Mouse (Mus musculus) neural tube, embryonic 14.5 days (tissue): Measurements from ENCODE around the gene Tbx21. TPM values are rescaled to one million over a fixed set of nuclear protein-coding genes. Genes with fewer than 3 reads are reported as not detected.

Experiments used
- ATAC-seq: fragments of 200-750 bp; cut with Nextera tagmentation; 2 replicates; pipeline ENCODE4 v1.8.0; 2017; ENCODE audit warnings: low read depth, mild to moderate bottlenecking, moderate TSS enrichment, moderate library complexity
- H3K27ac ChIP-seq: fragments of 300-500 bp; sonication (generic); 2 replicates; pipeline ENCODE4 v1.5.1; 2014; ENCODE audit warnings: low read depth, mild to moderate bottlenecking, control low read depth, low read length, moderate library complexity, mixed read lengths
- H3K27me3 ChIP-seq: fragments of 300-500 bp; sonication (generic); 2 replicates; pipeline ENCODE4 v1.6.1; 2014; ENCODE audit warnings: low read length; ENCODE audit not compliant: control insufficient read depth, insufficient read depth
- H3K36me3 ChIP-seq: fragments of 300-500 bp; sonication (generic); 2 replicates; pipeline ENCODE4 v1.6.1; 2014; ENCODE audit warnings: low read length, mixed read lengths; ENCODE audit not compliant: control insufficient read depth, insufficient read depth
- H3K4me1 ChIP-seq: fragments of 300-500 bp; sonication (generic); 2 replicates; pipeline ENCODE4 v1.6.1; 2014; ENCODE audit warnings: low read length; ENCODE audit not compliant: control insufficient read depth, insufficient read depth
- H3K4me2 ChIP-seq: fragments of 300-500 bp; sonication (generic); 2 replicates; pipeline ENCODE4 v1.6.1; 2014; ENCODE audit warnings: mild to moderate bottlenecking, low read depth, low read length, control low read depth
- H3K4me3 ChIP-seq: fragments of 300-500 bp; sonication (generic); 2 replicates; pipeline ENCODE4 v1.5.1; 2014; ENCODE audit warnings: low read depth, low read length, control low read depth, mixed read lengths
- H3K9ac ChIP-seq: fragments of 300-500 bp; sonication (generic); replicated peaks from 2 replicates; pipeline ENCODE4 v1.6.1; 2014; ENCODE audit warnings: low read depth, mild to moderate bottlenecking, control low read depth, low read length, mixed read lengths
- H3K9me3 ChIP-seq: fragments of 300-500 bp; sonication (generic); 2 replicates; pipeline ENCODE4 v1.6.1; 2016; ENCODE audit warnings: low read length; ENCODE audit not compliant: control insufficient read depth
- WGBS: fragments of 180-500 bp; shearing (Covaris S2); extraction: QIAGEN DNeasy Blood & Tissue Kit; methylation state at CpG from one replicate; pipeline ENCODE4 v1.1.7; 2014; 5-methylcytosine and 5-hydroxymethylcytosine counted together
- polyA plus RNA-seq: library from polyadenylated mRNA; unstranded; fragments of >200 nt; fragmentation: Nextera tagmentation; extraction: Ambion mirVana; gene quantifications from 2 replicates; pipeline ENCODE4 v1.2.1, GENCODE M21; 2014

The Tbx21 gene
- polyA plus RNA-seq, 1 experiment from 2014 or later: 0.21 TPM

- no peak for ATAC-seq
- Histone ChIP-seq H3K27ac (no peak overlapping the region), H3K4me3 (no peak overlapping the region), H3K9ac (no peak overlapping the region), H3K36me3 (no peaks in the 10 kb centered on the region), H3K27me3 (no peaks in the 10 kb centered on the region), H3K4me1 (0 out of 2 replicates have a peak, but pooled peaks cover 3% of the 10 kb centered on the region), H3K4me2 (no peak overlapping the region), H3K9me3 (no peaks in the 10 kb centered on the region)
- 45% methylated on average over 11 of the region's 11 CpGs for WGBS
Measured at GRCm38 (mm10) chr11:97082977-97083376, 32.2 kb downstream of the Tbx21 start.

- no peaks in the 10 kb centered on the region for H3K36me3 ChIP-seq
- WGBS: 48% methylated on average over 9 of the region's 9 CpGs
- H3K4me2 ChIP-seq: no peak overlapping the region
- H3K4me3 ChIP-seq: no peak overlapping the region
- H3K4me1 ChIP-seq: 0 out of 2 replicates have a peak, but pooled peaks cover 3% of the 10 kb centered on the region
- H3K9ac ChIP-seq: no peak overlapping the region
- H3K27me3 ChIP-seq: no peaks in the 10 kb centered on the region
- H3K27ac ChIP-seq: no peak overlapping the region
- no peak for ATAC-seq
- H3K9me3 ChIP-seq: no peaks in the 10 kb centered on the region
Measured at GRCm38 (mm10) chr11:97080291-97080690, 34.8 kb downstream of the Tbx21 start.

- Histone ChIP-seq H3K9me3 (no peaks in the 10 kb centered on the region), H3K4me2 (no peak overlapping the region), H3K27me3 (no peaks in the 10 kb centered on the region), H3K4me3 (no peak overlapping the region), H3K36me3 (no peaks in the 10 kb centered on the region), H3K9ac (no peak overlapping the region), H3K27ac (no peak overlapping the region), H3K4me1 (0 out of 2 replicates have a peak, but pooled peaks cover 2% of the 10 kb centered on the region)
- ATAC-seq: no peak
- WGBS: 56% methylated on average over 4 of the region's 4 CpGs
Measured at GRCm38 (mm10) chr11:97078751-97079150, 36.4 kb downstream of the Tbx21 start.

- 75% methylated on average over 8 of the region's 8 CpGs for WGBS
- no peak for ATAC-seq
Measured at GRCm38 (mm10) chr11:97074235-97074634, 40.9 kb downstream of the Tbx21 start.

GRCm38 (mm10) chr11:97072533-97072932 lies 42.6 kb downstream of the Tbx21 start:
- Histone ChIP-seq H3K4me2 (no peak overlapping the region), H3K27ac (no peak overlapping the region), H3K4me1 (no peaks in the 10 kb centered on the region), H3K9ac (no peak overlapping the region), H3K9me3 (no peaks in the 10 kb centered on the region), H3K36me3 (no peaks in the 10 kb centered on the region), H3K27me3 (no peaks in the 10 kb centered on the region), H3K4me3 (no peak overlapping the region)
- 36% methylated on average over 3 of the region's 3 CpGs for WGBS
- 0 out of 2 replicates have a peak, but pooled peaks have one; percentile 21 for ATAC-seq

More at GRCm38 (mm10) chr11:97074235-97074634, 40.9 kb downstream of the Tbx21 start:
- H3K27ac ChIP-seq: no peak overlapping the region
- H3K4me3 ChIP-seq: no peak overlapping the region
- no peaks in the 10 kb centered on the region for H3K4me1 ChIP-seq
- no peak overlapping the region for H3K9ac ChIP-seq
- no peak overlapping the region for H3K4me2 ChIP-seq
- no peaks in the 10 kb centered on the region for H3K27me3 ChIP-seq
- no peaks in the 10 kb centered on the region for H3K36me3 ChIP-seq
- no peaks in the 10 kb centered on the region for H3K9me3 ChIP-seq

- Histone ChIP-seq H3K4me2 (no peak overlapping the region), H3K4me3 (no peak overlapping the region), H3K36me3 (no peaks in the 10 kb centered on the region), H3K9ac (no peak overlapping the region), H3K27me3 (no peaks in the 10 kb centered on the region), H3K9me3 (no peaks in the 10 kb centered on the region), H3K4me1 (no peaks in the 10 kb centered on the region), H3K27ac (no peak overlapping the region)
- WGBS: 46% methylated on average over 1 of the region's 1 CpGs
- no peak for ATAC-seq
Measured at GRCm38 (mm10) chr11:97071129-97071528, 44.0 kb downstream of the Tbx21 start.

DNA sequence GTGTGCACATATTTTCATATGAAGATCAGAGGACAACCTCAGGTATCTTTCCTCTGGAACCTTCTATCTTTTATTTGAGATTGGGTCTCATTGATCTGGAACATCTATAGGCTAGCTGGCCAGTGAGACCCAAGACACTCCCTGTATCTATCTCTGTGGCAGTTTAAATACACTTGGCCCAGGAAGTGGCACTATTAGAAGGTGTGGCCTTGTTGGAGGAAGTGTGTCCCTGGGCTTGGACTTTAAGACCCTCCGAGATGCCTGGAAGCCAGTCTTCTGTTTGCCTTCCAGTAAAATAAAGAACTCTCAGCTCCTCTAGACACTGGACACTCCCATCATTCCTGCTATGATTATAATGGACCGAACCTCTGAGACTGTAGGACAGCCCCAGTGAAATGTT lies 45.4 kb downstream of the Tbx21 start:
- Histone ChIP-seq H3K27ac (no peak overlapping the region), H3K9ac (no peak overlapping the region), H3K9me3 (no peaks in the 10 kb centered on the region), H3K27me3 (no peaks in the 10 kb centered on the region), H3K4me1 (no peaks in the 10 kb centered on the region), H3K36me3 (no peaks in the 10 kb centered on the region), H3K4me2 (no peak overlapping the region), H3K4me3 (no peak overlapping the region)
- no peak for ATAC-seq
- WGBS: 88% methylated on average over 2 of the region's 2 CpGs

DNA sequence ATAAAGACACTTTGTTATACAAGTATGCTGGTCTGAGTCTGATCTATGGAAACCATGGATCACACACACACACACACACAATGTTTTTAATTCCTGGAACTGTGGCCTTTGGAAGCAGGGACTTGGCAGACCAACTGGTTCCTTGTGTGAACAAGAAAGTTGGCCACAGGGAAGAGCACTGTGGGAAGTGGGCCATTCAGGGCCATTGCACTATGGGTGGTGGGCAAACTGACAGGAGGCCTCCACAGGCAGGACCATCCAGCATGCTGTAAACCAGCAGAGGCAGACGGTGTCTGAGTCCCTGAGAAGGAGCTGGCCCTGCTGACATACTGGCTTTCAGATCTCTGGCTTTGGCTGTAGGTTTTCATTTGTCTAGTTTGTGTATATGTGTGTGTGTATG lies 45.8 kb downstream of the Tbx21 start:
- Histone ChIP-seq H3K27me3 (no peaks in the 10 kb centered on the region), H3K9ac (no peak overlapping the region), H3K9me3 (no peaks in the 10 kb centered on the region), H3K4me2 (no peak overlapping the region), H3K27ac (no peak overlapping the region), H3K4me1 (no peaks in the 10 kb centered on the region), H3K36me3 (no peaks in the 10 kb centered on the region), H3K4me3 (no peak overlapping the region)
- 32% methylated on average over 1 of the region's 1 CpGs for WGBS
- ATAC-seq: no peak

GRCm38 (mm10) chr11:97066656-97067360 lies 48.3 kb downstream of the Tbx21 start:
- Histone ChIP-seq H3K4me3 (no peak overlapping the region), H3K27me3 (no peaks in the 10 kb centered on the region), H3K27ac (no peak overlapping the region), H3K4me2 (no peak overlapping the region), H3K9me3 (no peaks in the 10 kb centered on the region), H3K4me1 (no peaks in the 10 kb centered on the region), H3K9ac (no peak overlapping the region), H3K36me3 (no peaks in the 10 kb centered on the region)
- WGBS: 46% methylated on average over 22 of the region's 22 CpGs
- no peak for ATAC-seq
